Mouse (Mus musculus): ENCODE results near the gene Erg. TPM values are rescaled to one million over a fixed set of nuclear protein-coding genes. Genes with fewer than 3 reads are reported as not detected.

Gene Erg
- polyA plus RNA-seq, 1 experiment from 2014 or later, result 7.6 TPM

- Histone ChIP-seq H3K4me3 (no peak overlapping the region), H3K4me1 (no peaks in the 10 kb centered on the region; the same call in 1 of the 2 replicates), H3K36me3 (no peaks in the 10 kb centered on the region), H3K27ac (replicated peaks) (no peak overlapping the region), H3K4me2 (no peak overlapping the region), H3K9me3 (no peaks in the 10 kb centered on the region), H3K27me3 (replicated peaks) (0 out of 2 replicates have a peak, but pooled peaks cover 7% of the 10 kb centered on the region), H3K9ac (no peak overlapping the region)
- no peak for ATAC-seq (ENCODE audit: extremely low read depth, insufficient number of reproducible peaks, low FRiP score, low TSS enrichment)
- 20% methylated on average over 7 of the region's 7 CpGs for WGBS
These were observed 18.9 kb upstream of the Erg start for GRCm38 (mm10) chr16:95605304-95605703.

GRCm38 (mm10) chr16:95602504-95602903, 16.1 kb upstream of the Erg start:
- no peak overlapping the region for H3K4me3 ChIP-seq
- no peaks in the 10 kb centered on the region for H3K9me3 ChIP-seq
- ATAC-seq (ENCODE audit: extremely low read depth, insufficient number of reproducible peaks, low FRiP score, low TSS enrichment), result no peak
- no peak overlapping the region for H3K9ac ChIP-seq
- 0 out of 2 replicates have a peak, but pooled peaks cover 7% of the 10 kb centered on the region for H3K27me3 ChIP-seq (replicated peaks)
- 45% methylated on average over 5 of the region's 5 CpGs for WGBS
- no peaks in the 10 kb centered on the region; the same call in 1 of the 2 replicates for H3K4me1 ChIP-seq
- H3K27ac ChIP-seq (replicated peaks), result no peak overlapping the region
- no peaks in the 10 kb centered on the region for H3K36me3 ChIP-seq
- H3K4me2 ChIP-seq, result no peak overlapping the region

GRCm38 (mm10) chr16:95601807-95602206, 15.4 kb upstream of the Erg start:
- Histone ChIP-seq H3K36me3 (no peaks in the 10 kb centered on the region), H3K27me3 (replicated peaks) (0 out of 2 replicates have a peak, but pooled peaks cover 5% of the 10 kb centered on the region), H3K4me1 (no peaks in the 10 kb centered on the region; the same call in 1 of the 2 replicates), H3K27ac (replicated peaks) (no peak overlapping the region), H3K9ac (no peak overlapping the region), H3K9me3 (no peaks in the 10 kb centered on the region), H3K4me2 (no peak overlapping the region), H3K4me3 (no peak overlapping the region)
- ATAC-seq (ENCODE audit: extremely low read depth, insufficient number of reproducible peaks, low FRiP score, low TSS enrichment), result no peak
- 38% methylated on average over 4 of the region's 4 CpGs for WGBS

- Histone ChIP-seq H3K9ac (no peak overlapping the region), H3K4me2 (no peak overlapping the region), H3K36me3 (no peaks in the 10 kb centered on the region), H3K9me3 (no peaks in the 10 kb centered on the region), H3K4me1 (no peaks in the 10 kb centered on the region; the same call in 1 of the 2 replicates), H3K27ac (replicated peaks) (no peak overlapping the region), H3K27me3 (replicated peaks) (no peaks in the 10 kb centered on the region), H3K4me3 (no peak overlapping the region)
- no peak for ATAC-seq (ENCODE audit: extremely low read depth, insufficient number of reproducible peaks, low FRiP score, low TSS enrichment)
- WGBS, result 84% methylated on average over 4 of the region's 4 CpGs
These were observed 14.8 kb upstream of the Erg start for GRCm38 (mm10) chr16:95601219-95601580.

- WGBS, result 85% methylated on average over 19 of the region's 19 CpGs
- Histone ChIP-seq H3K9me3 (no peaks in the 10 kb centered on the region), H3K4me1 (no peaks in the 10 kb centered on the region; the same call in 1 of the 2 replicates), H3K27me3 (replicated peaks) (no peaks in the 10 kb centered on the region), H3K4me3 (no peak overlapping the region), H3K27ac (replicated peaks) (no peak overlapping the region), H3K4me2 (no peak overlapping the region), H3K9ac (no peak overlapping the region), H3K36me3 (no peaks in the 10 kb centered on the region)
- ATAC-seq (ENCODE audit: extremely low read depth, insufficient number of reproducible peaks, low FRiP score, low TSS enrichment), result no peak
These were observed 14.3 kb upstream of the Erg start for GRCm38 (mm10) chr16:95600572-95601218.

- ATAC-seq (ENCODE audit: extremely low read depth, insufficient number of reproducible peaks, low FRiP score, low TSS enrichment), result no peak
- no peak overlapping the region for H3K9ac ChIP-seq
- no peak overlapping the region for H3K27ac ChIP-seq (replicated peaks)
- no peaks in the 10 kb centered on the region; the same call in 1 of the 2 replicates for H3K4me1 ChIP-seq
- WGBS, result 89% methylated on average over 4 of the region's 4 CpGs
- H3K36me3 ChIP-seq, result no peaks in the 10 kb centered on the region
- H3K4me2 ChIP-seq, result no peak overlapping the region
- no peak overlapping the region for H3K4me3 ChIP-seq
- no peaks in the 10 kb centered on the region for H3K9me3 ChIP-seq
- H3K27me3 ChIP-seq (replicated peaks), result no peaks in the 10 kb centered on the region
These were observed 12.5 kb upstream of the Erg start for GRCm38 (mm10) chr16:95598930-95599329.

- no peak overlapping the region for H3K4me2 ChIP-seq
- H3K9me3 ChIP-seq, result no peaks in the 10 kb centered on the region
- WGBS, result 62% methylated on average over 7 of the region's 7 CpGs
- H3K4me3 ChIP-seq, result no peak overlapping the region
- no peaks in the 10 kb centered on the region for H3K36me3 ChIP-seq
- no peak overlapping the region for H3K9ac ChIP-seq
- H3K27ac ChIP-seq (replicated peaks), result no peak overlapping the region
- no peak for ATAC-seq (ENCODE audit: extremely low read depth, insufficient number of reproducible peaks, low FRiP score, low TSS enrichment)
- H3K27me3 ChIP-seq (replicated peaks), result no peaks in the 10 kb centered on the region
- H3K4me1 ChIP-seq, result no peaks in the 10 kb centered on the region; the same call in 1 of the 2 replicates
These were observed 11.2 kb upstream of the Erg start for GRCm38 (mm10) chr16:95597578-95597951.

- ATAC-seq (ENCODE audit: extremely low read depth, insufficient number of reproducible peaks, low FRiP score, low TSS enrichment), result no peak
- Histone ChIP-seq H3K4me1 (no peaks in the 10 kb centered on the region; the same call in 1 of the 2 replicates), H3K9me3 (0 out of 2 replicates have a peak, but pooled peaks cover 2% of the 10 kb centered on the region), H3K4me3 (no peak overlapping the region), H3K9ac (no peak overlapping the region), H3K36me3 (no peaks in the 10 kb centered on the region), H3K27ac (replicated peaks) (no peak overlapping the region), H3K4me2 (no peak overlapping the region), H3K27me3 (replicated peaks) (no peaks in the 10 kb centered on the region)
- WGBS, result 81% methylated on average over 11 of the region's 11 CpGs
These were observed 10.6 kb upstream of the Erg start for GRCm38 (mm10) chr16:95596884-95597577.

- Histone ChIP-seq H3K27me3 (replicated peaks) (peaks cover 51% of the 10 kb centered on the region), H3K9ac (no peak overlapping the region), H3K27ac (replicated peaks) (no peak overlapping the region), H3K4me2 (no peak overlapping the region), H3K4me3 (no peak overlapping the region), H3K9me3 (0 out of 2 replicates have a peak, but pooled peaks cover 3% of the 10 kb centered on the region), H3K4me1 (peaks cover 18% of the 10 kb centered on the region), H3K36me3 (no peaks in the 10 kb centered on the region)
- ATAC-seq (ENCODE audit: extremely low read depth, insufficient number of reproducible peaks, low FRiP score, low TSS enrichment), result no peak
- 70% methylated on average over 5 of the region's 5 CpGs for WGBS
These were observed 2.5 kb upstream of the Erg start for GRCm38 (mm10) chr16:95588849-95589248.

GRCm38 (mm10) chr16:95586726-95587125, 333 bp upstream of the Erg start:
- no peaks in the 10 kb centered on the region for H3K9me3 ChIP-seq
- peak overlapping the region; percentile 73 for H3K4me2 ChIP-seq
- H3K9ac ChIP-seq, result 0 out of 2 replicates have a peak overlapping the region, but pooled peaks have one; percentile 47
- peaks cover 71% of the 10 kb centered on the region for H3K27me3 ChIP-seq (replicated peaks)
- peaks cover 18% of the 10 kb centered on the region for H3K4me1 ChIP-seq
- H3K36me3 ChIP-seq, result no peaks in the 10 kb centered on the region
- H3K4me3 ChIP-seq, result no peak overlapping the region
- H3K27ac ChIP-seq (replicated peaks), result no peak overlapping the region
- WGBS, result 43% methylated on average over 7 of the region's 7 CpGs
- no peak for ATAC-seq (ENCODE audit: extremely low read depth, insufficient number of reproducible peaks, low FRiP score, low TSS enrichment)

- Histone ChIP-seq H3K27ac (replicated peaks) (no peak overlapping the region), H3K4me2 (peak overlapping the region; percentile 73), H3K9ac (peak overlapping the region; percentile 68), H3K27me3 (replicated peaks) (peaks cover 81% of the 10 kb centered on the region), H3K4me3 (peak overlapping the region; percentile 52), H3K36me3 (no peaks in the 10 kb centered on the region), H3K4me1 (peaks cover 18% of the 10 kb centered on the region), H3K9me3 (no peaks in the 10 kb centered on the region)
- ATAC-seq (ENCODE audit: extremely low read depth, insufficient number of reproducible peaks, low FRiP score, low TSS enrichment), result no peak; the same call in 1 of the 2 replicates
- 1% methylated on average over 36 of the region's 36 CpGs for WGBS
These were observed 667 bp downstream of the Erg start for GRCm38 (mm10) chr16:95585541-95586310.
